Comparison of ENCODE assay signal across 33 mouse cellular contexts in the genomic region with DNA sequence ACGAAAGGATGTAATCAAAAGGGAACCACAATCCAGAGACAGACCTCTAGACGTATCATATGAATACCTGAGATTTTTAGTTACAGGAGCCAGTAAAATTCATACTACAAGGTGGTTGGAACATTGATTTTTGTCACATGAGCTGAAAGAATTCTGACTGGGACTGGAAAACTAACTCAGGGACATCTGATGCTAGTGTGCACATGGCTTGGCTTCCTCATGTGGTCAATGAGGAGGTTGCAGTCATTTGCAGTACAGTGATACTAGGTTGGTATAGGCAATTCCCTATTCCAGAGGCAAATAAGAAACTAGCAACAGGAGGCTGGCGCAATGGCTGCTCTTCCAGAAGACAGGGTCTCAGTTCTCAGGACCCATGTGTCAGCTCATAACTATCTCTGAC. TPM values are rescaled to one million over a fixed set of nuclear protein-coding genes. Genes with fewer than 3 reads are reported as not detected.
DNase-seq lines count a peak whose midpoint lies in the region; ATAC-seq and TF ChIP-seq lines count a peak whose summit lies in the region.
"Had no signal": no experiment of that assay in that cellular context is flagged by ENCODE, and none has a peak within 500 bp of the region (broad histone marks: within the 10 kb centered on the region; RNA-seq: fewer than 3 reads in every experiment).

No protein-coding gene starts in this region.

- H3K4me2 ChIP-seq in forebrain, postnatal 0 days (ENCODE audit: low read depth): no peak overlapping the region
- no peak overlapping the region for H3K4me2 ChIP-seq in forebrain, embryonic 14.5 days (ENCODE audit: low read length)
- no peak overlapping the region for H3K4me2 ChIP-seq in intestine, postnatal 0 days (replicated peaks; ENCODE audit: low read depth)
- no peak overlapping the region for H3K4me2 ChIP-seq in intestine, embryonic 15.5 days (replicated peaks)
- H3K4me2 ChIP-seq in lung, embryonic 14.5 days: no peak overlapping the region
- H3K4me2 ChIP-seq: embryonic facial prominence, embryonic 12.5 days; forebrain, embryonic 15.5 days; heart, embryonic 11.5 days; hindbrain, embryonic 15.5 days; kidney, embryonic 15.5 days; limb, embryonic 12.5 days; liver, embryonic 13.5 days; midbrain, embryonic 12.5 days had no signal

- H3K27me3 ChIP-seq in forebrain, postnatal 0 days (ENCODE audit: insufficient read depth, low read length): peaks cover 19% of the 10 kb centered on the region
- peaks cover 20% of the 10 kb centered on the region for H3K27me3 ChIP-seq in forebrain, embryonic 14.5 days (replicated peaks; ENCODE audit: control insufficient read depth, insufficient read depth, low read length)
- peaks cover 10% of the 10 kb centered on the region for H3K27me3 ChIP-seq in intestine, postnatal 0 days (replicated peaks; ENCODE audit: control insufficient read depth, insufficient read depth, low read length)
- H3K27me3 ChIP-seq in intestine, embryonic 15.5 days (replicated peaks): peaks cover 24% of the 10 kb centered on the region
- H3K27me3 ChIP-seq in lung, embryonic 14.5 days (ENCODE audit: insufficient read depth, low read length): peaks cover 31% of the 10 kb centered on the region

- H3K9ac ChIP-seq in forebrain, postnatal 0 days: no peak overlapping the region
- H3K9ac ChIP-seq in forebrain, embryonic 14.5 days (ENCODE audit: low read length): no peak overlapping the region
- no peak overlapping the region for H3K9ac ChIP-seq in intestine, postnatal 0 days (ENCODE audit: low read depth, low read length)
- H3K9ac ChIP-seq in intestine, embryonic 15.5 days: no peak overlapping the region
- no peak overlapping the region for H3K9ac ChIP-seq in lung, embryonic 14.5 days
- H3K9ac ChIP-seq: embryonic facial prominence, embryonic 12.5 days; forebrain, embryonic 15.5 days; hindbrain, embryonic 15.5 days; kidney, embryonic 15.5 days; limb, embryonic 12.5 days; liver, embryonic 13.5 days; midbrain, embryonic 12.5 days had no signal

- no peak overlapping the region for H3K27ac ChIP-seq in forebrain, postnatal 0 days (ENCODE audit: low read depth, low read length)
- no peak overlapping the region for H3K27ac ChIP-seq in forebrain, embryonic 14.5 days (ENCODE audit: low read depth, low read length)
- no peak overlapping the region for H3K27ac ChIP-seq in intestine, postnatal 0 days (ENCODE audit: low read depth, low read length)
- H3K27ac ChIP-seq in intestine, embryonic 15.5 days: no peak overlapping the region
- H3K27ac ChIP-seq in lung, embryonic 14.5 days (ENCODE audit: low read depth): no peak overlapping the region
- H3K27ac ChIP-seq: embryonic facial prominence, embryonic 12.5 days; forebrain, embryonic 15.5 days; hindbrain, embryonic 15.5 days; kidney, embryonic 15.5 days; layer of hippocampus, adult 2 months; left cerebral cortex, adult 2 months; limb, embryonic 12.5 days; liver, embryonic 13.5 days; midbrain, embryonic 12.5 days had no signal

- no peak for ATAC-seq in forebrain, postnatal 0 days
- no peak for ATAC-seq in forebrain, embryonic 14.5 days
- ATAC-seq in intestine, postnatal 0 days: no peak
- no peak for ATAC-seq in intestine, embryonic 15.5 days
- no peak for ATAC-seq in lung, embryonic 14.5 days (ENCODE audit: insufficient read depth)
- ATAC-seq: forebrain, embryonic 15.5 days; Patski had no signal

- peak; percentile 35; the same call in 1 of the 2 replicates for TF ChIP-seq CTCF in forebrain, postnatal 0 days (IDR thresholded peaks at IDR 0.05; ENCODE audit: low read depth)
- TF ChIP-seq CTCF in intestine, postnatal 0 days (IDR thresholded peaks at IDR 0.05; ENCODE audit: low read depth): peak; percentile 33
- 0 out of 2 replicates have a peak, but pooled peaks have one; percentile 14 for TF ChIP-seq CTCF in lung, embryonic 14.5 days (IDR thresholded peaks at IDR 0.05; ENCODE audit: low read depth)

- no peak overlapping the region for H3K4me3 ChIP-seq in forebrain, postnatal 0 days (ENCODE audit: low read depth, low read length)
- H3K4me3 ChIP-seq in forebrain, embryonic 14.5 days (ENCODE audit: low read depth, low read length): no peak overlapping the region
- no peak overlapping the region for H3K4me3 ChIP-seq in intestine, postnatal 0 days (ENCODE audit: low read depth, low read length)
- no peak overlapping the region for H3K4me3 ChIP-seq in intestine, embryonic 15.5 days (replicated peaks)
- no peak overlapping the region for H3K4me3 ChIP-seq in lung, embryonic 14.5 days (ENCODE audit: low read depth, low read length)
- H3K4me3 ChIP-seq: embryonic facial prominence, embryonic 12.5 days; forebrain, embryonic 15.5 days; hindbrain, embryonic 15.5 days; kidney, embryonic 15.5 days; layer of hippocampus, adult 2 months; left cerebral cortex, adult 2 months; limb, embryonic 12.5 days; liver, embryonic 13.5 days; megakaryocyte, embryonic 14.5 days; midbrain, embryonic 12.5 days had no signal

- no peaks in the 10 kb centered on the region for H3K9me3 ChIP-seq in forebrain, postnatal 0 days (ENCODE audit: low read length)
- no peaks in the 10 kb centered on the region for H3K9me3 ChIP-seq in forebrain, embryonic 14.5 days (replicated peaks; ENCODE audit: control insufficient read depth, low read length)
- H3K9me3 ChIP-seq in intestine, postnatal 0 days (ENCODE audit: control insufficient read depth): no peaks in the 10 kb centered on the region
- H3K9me3 ChIP-seq in intestine, embryonic 15.5 days: no peaks in the 10 kb centered on the region
- no peaks in the 10 kb centered on the region for H3K9me3 ChIP-seq in lung, embryonic 14.5 days (ENCODE audit: low read depth, low read length)
- H3K9me3 ChIP-seq: embryonic facial prominence, embryonic 12.5 days; forebrain, embryonic 15.5 days; G1E; hindbrain, embryonic 15.5 days; kidney, embryonic 15.5 days; limb, embryonic 12.5 days; liver, embryonic 13.5 days; megakaryocyte, embryonic 14.5 days; midbrain, embryonic 12.5 days had no signal

- H3K4me1 ChIP-seq in forebrain, postnatal 0 days (ENCODE audit: insufficient read depth): no peaks in the 10 kb centered on the region
- no peaks in the 10 kb centered on the region for H3K4me1 ChIP-seq in forebrain, embryonic 14.5 days (ENCODE audit: control insufficient read depth, insufficient read depth, low read length)
- H3K4me1 ChIP-seq in intestine, postnatal 0 days (replicated peaks; ENCODE audit: control insufficient read depth, insufficient read depth, low read length): no peaks in the 10 kb centered on the region
- no peaks in the 10 kb centered on the region for H3K4me1 ChIP-seq in intestine, embryonic 15.5 days (replicated peaks)
- no peaks in the 10 kb centered on the region for H3K4me1 ChIP-seq in lung, embryonic 14.5 days (ENCODE audit: insufficient read depth)
- H3K4me1 ChIP-seq: forebrain, embryonic 15.5 days; hindbrain, embryonic 15.5 days; kidney, embryonic 15.5 days; limb, embryonic 12.5 days; liver, embryonic 13.5 days; midbrain, embryonic 12.5 days had no signal

- WGBS in forebrain, postnatal 0 days: 80% methylated on average over 3 of the region's 3 CpGs
- 82% methylated on average over 3 of the region's 3 CpGs for WGBS in forebrain, embryonic 14.5 days
- WGBS in intestine, postnatal 0 days: 78% methylated on average over 3 of the region's 3 CpGs
- whole genome bisulfite sequencing in intestine, embryonic 15.5 days: 74% methylated on average over 3 of the region's 3 CpGs
- WGBS in lung, embryonic 14.5 days: 70% methylated on average over 3 of the region's 3 CpGs

- H3K36me3 ChIP-seq in forebrain, postnatal 0 days (ENCODE audit: insufficient read depth): peaks cover 21% of the 10 kb centered on the region
- H3K36me3 ChIP-seq in forebrain, embryonic 14.5 days (ENCODE audit: control insufficient read depth, insufficient read depth, low read length): peaks cover 23% of the 10 kb centered on the region
- H3K36me3 ChIP-seq in intestine, postnatal 0 days (ENCODE audit: control insufficient read depth, insufficient read depth): peaks cover 20% of the 10 kb centered on the region
- H3K36me3 ChIP-seq in intestine, embryonic 15.5 days: peaks cover 6% of the 10 kb centered on the region
- peaks cover 20% of the 10 kb centered on the region for H3K36me3 ChIP-seq in lung, embryonic 14.5 days (ENCODE audit: insufficient read depth)

- no peak for DNase-seq in forebrain, postnatal 0 days
- DNase-seq in forebrain, embryonic 14.5 days (ENCODE audit: low spot score): no peak
- no peak for DNase-seq in lung, embryonic 14.5 days
- DNase-seq in lung, postnatal 25 days (ENCODE audit: low spot score): no peak
- no peak for DNase-seq in urinary bladder, adult 18-20 months (ENCODE audit: low spot score in 2 of 2)
- DNase-seq: adrenal gland, postnatal 14 days; cerebellum, adult 11-12 months; cerebellum, adult 9-11 months; embryo, embryonic 11 days; gastrocnemius, postnatal 14 days; kidney, postnatal 36 days; liver, embryonic 13.5 days; lung, adult 2 months; lung, postnatal 36 days; thymus, postnatal 4 days had no signal

RNA-seq across cellular contexts. Expression of a gene that starts 7.4 kb away (rescaled TPM):
- 55.9 and 83.5 TPM in 2 replicates for total RNA-seq in forebrain, postnatal 0 days (2014; rRNA removed)
- 16.4 and 31.0 TPM in 2 replicates for polyA plus RNA-seq in forebrain, postnatal 0 days (2015; fragmentation: Nextera tagmentation; extraction: Ambion mirVana)
- 14.7 and 27.3 TPM in 2 replicates for polyA plus RNA-seq in forebrain, embryonic 14.5 days (2014; fragmentation: Nextera tagmentation; extraction: Ambion mirVana)
- polyA plus RNA-seq in intestine, postnatal 0 days (2015; fragmentation: Nextera tagmentation; extraction: Ambion mirVana): 0.58 and 0.61 TPM in 2 replicates
- 1.6 and 2.0 TPM in 2 replicates for polyA plus RNA-seq in intestine, embryonic 15.5 days (2015; fragmentation: Nextera tagmentation; extraction: Ambion mirVana)
- polyA plus RNA-seq in lung, embryonic 14.5 days (2014; fragmentation: Nextera tagmentation; extraction: Ambion mirVana): 10.8 and 12.8 TPM in 2 replicates
- total RNA-seq: granulocyte monocyte progenitor cell, adult 5-6 weeks; hematopoietic stem cell, adult 5-6 weeks; monocyte, adult 5-6 weeks had no signal
- polyA plus RNA-seq: G1E; neural tube, embryonic 14.5 days had no signal

RNA-seq across cellular contexts. Expression of a gene that starts 23.6 kb away (rescaled TPM):
- 14.0 and 17.0 TPM in 2 replicates for total RNA-seq in forebrain, postnatal 0 days (2014; rRNA removed)
- polyA plus RNA-seq in forebrain, postnatal 0 days (2015; fragmentation: Nextera tagmentation; extraction: Ambion mirVana): 12.9 and 21.9 TPM in 2 replicates
- 37.2 and 39.9 TPM in 2 replicates for polyA plus RNA-seq in forebrain, embryonic 14.5 days (2014; fragmentation: Nextera tagmentation; extraction: Ambion mirVana)
- 17.3 and 20.4 TPM in 2 replicates for polyA plus RNA-seq in intestine, postnatal 0 days (2015; fragmentation: Nextera tagmentation; extraction: Ambion mirVana)
- 35.1 and 35.9 TPM in 2 replicates for polyA plus RNA-seq in intestine, embryonic 15.5 days (2015; fragmentation: Nextera tagmentation; extraction: Ambion mirVana)
- polyA plus RNA-seq in lung, embryonic 14.5 days (2014; fragmentation: Nextera tagmentation; extraction: Ambion mirVana): 30.4 and 42.3 TPM in 2 replicates

RNA-seq across cellular contexts. Expression of a gene that starts 23.9 kb away (rescaled TPM):
- 54.6 and 61.4 TPM in 2 replicates for total RNA-seq in forebrain, postnatal 0 days (2014; rRNA removed)
- polyA plus RNA-seq in forebrain, postnatal 0 days (2015; fragmentation: Nextera tagmentation; extraction: Ambion mirVana): 86.4 and 98.7 TPM in 2 replicates
- polyA plus RNA-seq in forebrain, embryonic 14.5 days (2014; fragmentation: Nextera tagmentation; extraction: Ambion mirVana): 166 and 187 TPM in 2 replicates
- 26.5 and 28.9 TPM in 2 replicates for polyA plus RNA-seq in intestine, postnatal 0 days (2015; fragmentation: Nextera tagmentation; extraction: Ambion mirVana)
- polyA plus RNA-seq in intestine, embryonic 15.5 days (2015; fragmentation: Nextera tagmentation; extraction: Ambion mirVana): 49.0 and 54.4 TPM in 2 replicates
- 71.1 and 76.4 TPM in 2 replicates for polyA plus RNA-seq in lung, embryonic 14.5 days (2014; fragmentation: Nextera tagmentation; extraction: Ambion mirVana)
